Mouse (Mus musculus) liver, embryonic 14.5 days (tissue): ENCODE measurements around the gene BC048562.

Source experiments
- CTCF ChIP-seq: IDR thresholded peaks from 2 replicates; pipeline ENCODE4 v1.5.1; 2016; ENCODE audit warnings: antibody characterized with exemption, low read depth, control low read depth
- EP300 ChIP-seq: IDR thresholded peaks from 2 replicates; pipeline ENCODE4 v1.6.1; 2016; ENCODE audit warnings: antibody characterized with exemption, low read depth

DNA sequence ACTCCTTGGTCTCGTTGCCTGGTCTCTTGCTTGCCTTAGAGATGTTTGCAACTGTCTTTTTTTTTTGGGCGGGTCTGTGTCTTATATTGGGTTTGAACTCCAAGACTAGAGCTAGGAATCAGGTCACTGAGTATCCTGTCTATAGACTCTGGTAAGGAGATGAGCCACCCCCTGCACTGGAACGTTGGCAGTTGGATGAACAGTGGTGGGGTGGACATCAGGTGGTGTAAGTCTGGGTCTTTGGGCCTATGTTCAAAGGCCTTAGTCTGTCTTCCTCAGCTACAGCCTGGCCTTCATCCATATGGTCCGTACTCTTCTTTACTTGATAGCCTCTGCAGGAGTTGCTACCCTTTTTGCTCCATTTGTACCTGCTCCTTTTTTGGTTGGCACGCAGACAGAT, 25.4 kb downstream of the BC048562 start:
- TF ChIP-seq CTCF: no peak
- no peak for TF ChIP-seq EP300
